Mouse (Mus musculus) kidney, adult 2 months (tissue): ENCODE results near the gene Npy.

Source experiments
- CTCF ChIP-seq: fragments of 200-500 bp; conservative IDR thresholded peaks from 2 replicates; pipeline ENCODE4 v1.5.1; 2011; ENCODE audit warnings: low read depth, mild to moderate bottlenecking, control low read depth, low read length, moderate library complexity, mixed read lengths; ENCODE audit not compliant: insufficient read depth, insufficient read length
- POLR2A ChIP-seq: fragments of 200-500 bp; IDR thresholded peaks from one replicate; pipeline ENCODE4 v1.6.1; 2011; ENCODE audit warnings: low read depth, low read length, control low read depth

- TF ChIP-seq CTCF, result no peak
- TF ChIP-seq POLR2A, result no peak
Observed at GRCm38 (mm10) chr6:49808076-49808475, 14.4 kb upstream of the Npy start.
